Mouse (Mus musculus): ENCODE measurements around the gene Pard3b.

DNA sequence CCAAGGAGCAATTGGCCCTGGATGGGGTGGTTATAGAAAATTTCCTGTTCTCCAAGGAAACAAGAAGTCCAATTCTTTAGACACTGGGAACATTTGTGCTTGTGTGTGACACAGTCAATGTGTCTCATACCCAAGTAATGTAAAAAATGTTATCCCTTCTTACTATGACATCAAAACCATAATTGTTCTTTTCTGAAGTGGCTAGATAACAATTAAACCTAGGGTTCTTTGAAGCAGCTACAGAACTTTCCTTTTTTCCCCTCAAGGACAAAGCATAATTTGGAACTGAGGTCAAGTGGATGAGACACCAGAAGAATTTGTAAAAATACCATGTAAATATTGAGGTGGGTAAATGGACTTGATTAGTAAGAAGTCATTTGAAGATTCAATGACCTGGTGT lies 140.1 kb downstream of the Pard3b start:
- TF ChIP-seq CTCF (IDR thresholded peaks at IDR 0.05; ENCODE audit: extremely low read depth, insufficient read depth, insufficient read length, insufficient replicate concordance): no peak
- TF ChIP-seq POLR2A (IDR thresholded peaks at IDR 0.05; ENCODE audit: low read depth, low read length): no peak

All from spleen, adult 2 months (tissue).